Mouse (Mus musculus): ENCODE results near the gene 3110082I17Rik. TPM values are rescaled to one million over a fixed set of nuclear protein-coding genes. Genes with fewer than 3 reads are reported as not detected.

Gene 3110082I17Rik
- total and polyA plus RNA-seq, 3 experiments, result 41.2 to 100.0 (median 46.9) TPM

DNA sequence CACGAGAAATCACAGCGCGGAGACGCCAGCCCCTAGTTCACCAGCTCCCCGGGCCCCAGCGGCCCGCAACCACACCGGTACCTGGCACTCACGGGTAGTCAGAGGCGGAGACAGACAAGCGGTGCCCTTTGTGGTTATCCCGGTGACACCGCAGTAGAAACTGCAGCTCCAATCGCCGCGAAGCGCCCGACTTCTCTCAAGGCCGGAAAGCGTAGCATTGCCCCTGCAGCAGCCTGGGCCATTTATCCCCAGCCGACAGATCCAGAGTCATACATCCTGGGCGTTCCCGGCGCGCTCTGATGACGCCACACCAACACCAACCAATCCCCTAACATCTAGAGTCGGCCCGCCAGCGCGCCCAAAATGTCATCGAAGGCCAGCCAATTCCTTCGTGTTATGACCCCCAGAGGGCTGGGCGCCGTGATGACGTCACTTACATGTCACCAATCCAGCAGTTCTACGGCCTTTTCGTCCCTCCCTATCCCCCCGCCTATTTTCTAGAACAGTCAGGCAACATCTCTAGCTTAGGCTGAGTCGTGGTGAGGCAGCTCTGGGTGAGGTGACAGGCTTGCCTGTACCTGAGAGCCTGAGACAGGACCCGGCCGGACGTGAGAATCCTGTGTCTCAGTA, 24.0 kb upstream of the 3110082I17Rik start, which contains the start of gene Zfand2a:
Gene Zfand2a, minus strand, starts transcription at position 365 of the 630 bp plus-strand sequence.
- peaks cover 14% of the 10 kb centered on the region; the same call in 1 of the 2 replicates for H3K79me2 ChIP-seq (replicated peaks; ENCODE audit: control insufficient read depth, extremely low read depth, insufficient read depth, poor library complexity, severe bottlenecking)
- peaks cover 7% of the 10 kb centered on the region for H3K9me3 ChIP-seq (replicated peaks; ENCODE audit: low read length)
- dilution Hi-C loops (cut with MboI; ENCODE audit: extremely low pct_ligation_motif_present, extremely low pct_unique_long_range_greater_than_20kb, low sequenced_read_pairs), result no loop called here
- in situ Hi-C loops (cut with MboI; ENCODE audit: low pct_ligation_motif_present, low pct_unique_long_range_greater_than_20kb, low sequenced_read_pairs), result no loop called here
- TF ChIP-seq USF1 (IDR thresholded peaks at IDR 0.05; ENCODE audit: low read depth, low read length), result no peak
- TF ChIP-seq ETS1 (conservative IDR thresholded peaks at IDR 0.05; ENCODE audit: low read depth, low read length), result 0 out of 2 replicates have a peak, but pooled peaks have one; percentile 9
- TF ChIP-seq MXI1 (IDR thresholded peaks at IDR 0.05; ENCODE audit: low read depth, low read length), result peak; percentile 94
- no peak for TF ChIP-seq SMC3 (IDR thresholded peaks at IDR 0.05; ENCODE audit: low read depth, low read length)
- peak; percentile 95 for TF ChIP-seq NELFE (IDR thresholded peaks at IDR 0.05; ENCODE audit: low read depth, low read length)
- TF ChIP-seq MAZ (IDR thresholded peaks at IDR 0.05; ENCODE audit: low read depth, low read length), result peak; percentile 75
- TF ChIP-seq CHD1 (IDR thresholded peaks at IDR 0.05; ENCODE audit: low read depth, low read length), result no peak
- TF ChIP-seq NRF1 (IDR thresholded peaks at IDR 0.05; ENCODE audit: low read depth, low read length), result 0 out of 2 replicates have a peak, but pooled peaks have one; percentile 24
- no peak for TF ChIP-seq RCOR1 (conservative IDR thresholded peaks at IDR 0.05; ENCODE audit: low read depth, low read length)
- TF ChIP-seq JUN (IDR thresholded peaks at IDR 0.05; ENCODE audit: insufficient read depth, low read depth, low read length), result peak; percentile 57
- TF ChIP-seq JUND (conservative IDR thresholded peaks at IDR 0.05; ENCODE audit: low read depth, low read length), result peak; percentile 85
- peak; percentile 55; the same call in 1 of the 2 replicates for TF ChIP-seq GABPA (IDR thresholded peaks at IDR 0.05; ENCODE audit: insufficient replicate concordance, low read depth, low read length)
- no peak for TF ChIP-seq MYC (IDR thresholded peaks at IDR 0.05; ENCODE audit: low read depth, low read length)
- TF ChIP-seq E2F4 (IDR thresholded peaks at IDR 0.05; ENCODE audit: insufficient replicate concordance, low read depth, low read length), result peak; percentile 95; the same call in 1 of the 2 replicates
- TF ChIP-seq CTCF (conservative IDR thresholded peaks at IDR 0.05 in 1 of 2, IDR thresholded peaks at IDR 0.05 in 1 of 2; ENCODE audit: low read depth in 2 of 2, low read length in 2 of 2), result no peak
- peak; percentile 76 for TF ChIP-seq TBP (conservative IDR thresholded peaks at IDR 0.05; ENCODE audit: low read depth, low read length)
- peak; percentile 89 for TF ChIP-seq POLR2AphosphoS2 (IDR thresholded peaks at IDR 0.05; ENCODE audit: low read depth, low read length)
- TF ChIP-seq MAFK (IDR thresholded peaks at IDR 0.05; ENCODE audit: insufficient replicate concordance, low read length), result peak; percentile 37; the same call in 1 of the 2 replicates
- TF ChIP-seq TCF12 (IDR thresholded peaks at IDR 0.05; ENCODE audit: low read depth, low read length), result peak; percentile 80
- TF ChIP-seq USF2 (conservative IDR thresholded peaks at IDR 0.05; ENCODE audit: low read depth, low read length), result no peak
- TF ChIP-seq ELF1 (IDR thresholded peaks at IDR 0.05; ENCODE audit: low read depth, low read length), result peak; percentile 82
- peak; percentile 89 for TF ChIP-seq HCFC1 (IDR thresholded peaks at IDR 0.05; ENCODE audit: low read depth, low read length)
- no peak for TF ChIP-seq RAD21 (IDR thresholded peaks at IDR 0.05; ENCODE audit: low read depth, low read length)
- no peak for TF ChIP-seq MEF2A (IDR thresholded peaks at IDR 0.05; ENCODE audit: borderline replicate concordance, low read depth, low read length)
- TF ChIP-seq PAX5 (IDR thresholded peaks at IDR 0.05; ENCODE audit: low read length), result no peak
- peak; percentile 72; the same call in 1 of the 2 replicates for TF ChIP-seq UBTF (IDR thresholded peaks at IDR 0.05; ENCODE audit: low read depth, low read length)
- TF ChIP-seq SIN3A (IDR thresholded peaks at IDR 0.05; ENCODE audit: low read length), result peak; percentile 99
- TF ChIP-seq KAT2A (IDR thresholded peaks at IDR 0.05; ENCODE audit: insufficient replicate concordance, low read length), result peak; percentile 85; the same call in 1 of the 2 replicates
- no peak for TF ChIP-seq ZKSCAN1 (IDR thresholded peaks at IDR 0.05; ENCODE audit: borderline replicate concordance, low read depth, low read length)
- no peak; the same call in 1 of the 2 replicates for TF ChIP-seq MAX (IDR thresholded peaks at IDR 0.05; ENCODE audit: low read length)
- peak; percentile 95 for TF ChIP-seq POLR2A (IDR thresholded peaks at IDR 0.05; ENCODE audit: low read depth, low read length)
- peak; percentile 72 for TF ChIP-seq IRF4 (IDR thresholded peaks at IDR 0.05; ENCODE audit: low read depth, low read length)
- TF ChIP-seq EP300 (IDR thresholded peaks at IDR 0.05; ENCODE audit: low read length), result no peak
- TF ChIP-seq ZC3H11A (IDR thresholded peaks at IDR 0.05; ENCODE audit: low read depth, low read length), result no peak
- peak; percentile 89 for TF ChIP-seq ZMIZ1 (IDR thresholded peaks at IDR 0.05; ENCODE audit: low read depth, low read length)
- peak; percentile 91 for TF ChIP-seq CHD2 (IDR thresholded peaks at IDR 0.05; ENCODE audit: low read length)
- no peak for TF ChIP-seq ZNF384 (IDR thresholded peaks at IDR 0.05; ENCODE audit: low read depth, low read length)
- no peak for TF ChIP-seq BHLHE40 (IDR thresholded peaks at IDR 0.05; ENCODE audit: low read depth, low read length)
- H3K36me3 ChIP-seq (replicated peaks in 1 of 2; ENCODE audit: control insufficient read depth in 1 of 2, insufficient read depth in 1 of 2, low read length in 1 of 2), result peaks cover 24 to 35% of the 10 kb centered on the region in 2 experiments
- peak within 1 kb of the TSS; percentile 70 for H3K9ac ChIP-seq (ENCODE audit: insufficient read depth, low read depth)
- no peaks in the 10 kb centered on the region for H3K27me3 ChIP-seq (replicated peaks)
- DNase-seq (ENCODE audit: extremely low read depth), result peak; percentile 100
- peak within 1 kb of the TSS; percentile 95 to 99 (median 98) for H3K4me3 ChIP-seq (replicated peaks in 1 of 3; ENCODE audit: low read depth in 2 of 3, low read length in 2 of 3, poor library complexity in 1 of 3)
- peak within 1 kb of the TSS; percentile 2 for H3K27ac ChIP-seq (ENCODE audit: insufficient read depth, low read depth)
- H3K4me1 ChIP-seq (ENCODE audit: control insufficient read depth in 1 of 2, insufficient read depth in 2 of 2), result peaks cover 3 to 11% of the 10 kb centered on the region in 2 experiments; a peak in 3 of 4 replicates
- H3K4me2 ChIP-seq (ENCODE audit: insufficient read depth, low read depth, poor library complexity, severe bottlenecking), result peak within 1 kb of the TSS; percentile 85

Measured in CH12.LX (cell line).